Mouse (Mus musculus): ENCODE measurements around the gene Rhoc. TPM values are rescaled to one million over a fixed set of nuclear protein-coding genes. Genes with fewer than 3 reads are reported as not detected.

The Rhoc gene
- total RNA-seq, 2 experiments from 2014 or later: 105 to 116 TPM

- DNase-seq (ENCODE audit: low spot score in 2 of 2): no peak
Measured at GRCm38 (mm10) chr3:104783971-104784500, 4.1 kb upstream of the Rhoc start.

- no peak for DNase-seq (ENCODE audit: low spot score in 2 of 2)
Measured at GRCm38 (mm10) chr3:104785284-104785683, 2.9 kb upstream of the Rhoc start.

DNA sequence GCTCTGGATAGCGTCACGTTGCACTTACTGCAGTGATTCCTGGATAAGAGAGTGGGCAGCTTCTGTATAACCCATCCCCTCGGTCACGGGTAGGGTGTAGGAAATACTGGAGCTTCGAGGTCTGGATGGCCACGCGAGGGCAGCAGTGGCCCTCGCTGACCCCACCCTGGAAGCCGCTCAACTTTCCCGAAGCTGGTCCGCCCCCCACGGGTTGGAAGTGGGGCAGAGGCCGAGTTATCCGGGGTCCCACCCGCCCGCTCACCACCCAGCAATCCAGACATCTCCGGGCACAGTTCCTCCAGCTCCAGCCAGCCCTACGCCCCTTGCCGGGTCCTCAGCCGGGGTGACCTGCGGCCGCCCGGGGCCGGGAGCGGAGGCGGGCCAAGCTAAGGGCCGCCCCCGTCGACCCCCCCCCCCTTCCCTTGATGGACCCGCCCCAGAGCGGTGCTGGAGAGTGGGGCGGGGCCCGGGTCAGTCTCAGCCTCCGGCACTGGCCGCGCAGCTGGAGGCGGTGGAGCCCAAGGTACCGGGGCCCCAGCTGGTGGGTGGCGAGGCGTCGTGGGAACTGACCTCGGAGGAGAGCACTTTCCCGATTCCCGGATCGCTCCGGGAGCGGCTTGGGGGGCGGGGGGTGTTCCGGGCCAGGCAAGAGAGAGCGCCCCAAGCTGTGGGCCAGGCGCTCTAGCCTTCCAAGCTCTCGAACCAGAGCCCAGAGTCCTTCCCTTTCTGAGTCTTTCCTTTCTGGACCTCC lies 561 bp downstream of the Rhoc start:
- DNase-seq (ENCODE audit: low spot score in 2 of 2): peak; percentile 73 to 81

- DNase-seq (ENCODE audit: low spot score in 2 of 2): peak in 1 of 2 experiments; percentile 26
Measured at GRCm38 (mm10) chr3:104789312-104789605, 1.1 kb downstream of the Rhoc start.

GRCm38 (mm10) chr3:104789822-104790221 lies 1.6 kb downstream of the Rhoc start:
- peak; percentile 30 to 55 for DNase-seq (ENCODE audit: low spot score in 2 of 2)

- DNase-seq (ENCODE audit: low spot score in 2 of 2): no peak
Measured at GRCm38 (mm10) chr3:104790401-104790937, 2.3 kb downstream of the Rhoc start.

DNA sequence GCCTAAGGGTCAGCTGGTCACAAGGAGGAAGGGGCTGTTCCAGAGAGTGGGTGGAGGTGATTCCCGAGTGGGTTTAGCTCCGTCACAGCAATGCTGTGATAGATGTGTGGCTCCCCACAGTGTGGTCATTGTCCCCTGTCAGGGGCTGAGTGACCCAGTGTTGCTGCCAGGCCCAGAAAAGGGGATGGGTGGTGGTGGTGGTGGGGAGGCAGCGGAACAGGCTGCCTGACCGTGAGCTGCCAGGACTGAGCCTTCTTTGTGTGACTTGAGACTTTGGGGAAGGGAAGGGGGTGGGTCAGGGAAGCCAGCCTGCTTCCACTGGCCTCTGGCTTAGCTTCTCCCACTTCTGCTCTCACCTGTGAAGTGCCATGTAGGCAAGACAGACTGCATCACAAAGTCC lies 2.8 kb downstream of the Rhoc start:
- no peak for DNase-seq (ENCODE audit: low spot score in 2 of 2)

GRCm38 (mm10) chr3:104791671-104792070 lies 3.5 kb downstream of the Rhoc start:
- DNase-seq (ENCODE audit: low spot score in 2 of 2): no peak

DNA sequence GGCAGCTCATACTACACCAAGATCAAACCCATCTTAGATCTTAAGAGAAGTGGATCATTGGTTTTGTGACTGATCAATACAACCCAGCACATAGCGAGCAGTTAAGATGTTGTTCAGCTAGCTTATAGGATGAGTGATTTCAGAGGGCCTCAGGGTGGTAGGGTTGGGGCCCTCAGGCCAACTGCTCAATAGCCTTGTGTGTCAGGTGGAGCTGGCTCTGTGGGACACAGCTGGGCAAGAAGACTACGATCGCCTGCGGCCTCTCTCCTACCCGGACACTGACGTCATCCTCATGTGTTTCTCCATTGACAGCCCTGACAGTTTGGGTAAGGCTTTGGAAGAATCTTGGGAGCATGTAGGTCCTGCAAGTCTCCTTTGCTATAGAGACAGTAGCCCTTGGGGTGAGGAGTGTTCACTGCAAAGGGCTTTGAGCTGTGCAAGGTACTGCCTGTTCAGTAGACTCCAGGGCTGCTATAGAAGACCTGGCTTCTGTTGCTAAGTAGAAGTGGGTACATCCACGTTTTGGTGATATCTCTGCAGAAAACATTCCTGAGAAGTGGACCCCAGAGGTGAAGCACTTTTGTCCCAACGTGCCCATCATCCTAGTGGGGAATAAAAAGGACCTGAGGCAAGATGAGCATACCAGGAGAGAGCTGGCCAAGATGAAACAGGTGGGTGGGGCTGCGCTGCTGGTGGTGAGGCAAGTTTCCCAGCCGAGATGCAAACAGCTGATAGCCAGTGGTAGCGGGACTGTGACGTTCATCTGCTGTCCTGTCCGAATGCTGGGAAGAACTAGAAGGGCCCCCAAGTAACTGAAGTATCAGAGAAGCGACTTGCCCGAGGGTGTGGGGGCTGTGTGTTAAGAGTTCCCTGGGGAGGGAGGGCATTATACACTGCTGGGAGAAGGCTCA lies 4.4 kb downstream of the Rhoc start:
- no peak for DNase-seq (ENCODE audit: low spot score in 2 of 2)

DNA sequence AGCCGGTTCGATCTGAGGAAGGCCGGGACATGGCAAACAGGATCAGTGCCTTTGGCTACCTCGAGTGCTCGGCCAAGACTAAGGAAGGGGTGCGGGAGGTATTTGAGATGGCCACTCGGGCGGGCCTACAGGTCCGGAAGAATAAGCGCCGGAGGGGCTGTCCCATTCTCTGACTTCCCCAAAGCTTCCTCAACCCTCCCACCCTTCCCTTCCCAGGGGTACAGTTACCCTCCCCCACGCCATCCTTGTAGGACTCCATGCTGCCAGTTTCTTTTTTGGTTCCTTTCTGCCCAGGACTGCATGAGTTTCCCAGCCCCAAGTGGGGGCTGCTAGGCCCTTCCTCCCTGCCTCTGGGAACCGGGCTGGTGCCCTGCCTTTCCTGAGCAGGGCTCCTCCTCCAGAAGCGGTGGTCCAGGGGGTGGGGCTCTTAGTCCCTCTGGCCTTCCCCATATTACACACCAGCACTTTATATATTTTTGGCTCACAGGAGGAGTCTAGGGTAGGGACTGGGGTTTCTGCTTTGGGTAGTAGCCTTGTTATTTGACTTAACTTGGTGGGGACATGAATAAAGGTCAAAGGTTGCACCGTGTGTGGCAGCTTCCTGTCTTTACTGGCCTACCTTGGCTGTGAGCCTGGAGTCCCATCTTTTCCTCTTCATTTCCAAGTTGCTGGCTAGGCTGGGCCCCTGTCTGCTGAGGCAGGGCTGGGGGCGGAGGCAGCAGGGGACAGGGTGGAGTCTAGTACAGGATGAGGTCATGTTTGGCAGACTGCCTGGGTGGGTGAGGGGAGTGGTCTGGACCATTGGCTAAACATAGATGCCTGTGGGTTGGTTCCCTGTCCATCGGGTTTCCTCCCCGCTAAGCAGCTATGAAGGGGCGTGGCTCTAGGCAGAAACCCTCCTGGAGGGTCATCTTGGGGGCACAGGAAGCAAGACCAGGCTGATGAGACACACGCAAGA lies 6.0 kb downstream of the Rhoc start:
- DNase-seq (ENCODE audit: low spot score in 2 of 2): peak; percentile 75 to 85

GRCm38 (mm10) chr3:104794953-104795470 lies 6.8 kb downstream of the Rhoc start:
- no peak for DNase-seq (ENCODE audit: low spot score in 2 of 2)

DNA sequence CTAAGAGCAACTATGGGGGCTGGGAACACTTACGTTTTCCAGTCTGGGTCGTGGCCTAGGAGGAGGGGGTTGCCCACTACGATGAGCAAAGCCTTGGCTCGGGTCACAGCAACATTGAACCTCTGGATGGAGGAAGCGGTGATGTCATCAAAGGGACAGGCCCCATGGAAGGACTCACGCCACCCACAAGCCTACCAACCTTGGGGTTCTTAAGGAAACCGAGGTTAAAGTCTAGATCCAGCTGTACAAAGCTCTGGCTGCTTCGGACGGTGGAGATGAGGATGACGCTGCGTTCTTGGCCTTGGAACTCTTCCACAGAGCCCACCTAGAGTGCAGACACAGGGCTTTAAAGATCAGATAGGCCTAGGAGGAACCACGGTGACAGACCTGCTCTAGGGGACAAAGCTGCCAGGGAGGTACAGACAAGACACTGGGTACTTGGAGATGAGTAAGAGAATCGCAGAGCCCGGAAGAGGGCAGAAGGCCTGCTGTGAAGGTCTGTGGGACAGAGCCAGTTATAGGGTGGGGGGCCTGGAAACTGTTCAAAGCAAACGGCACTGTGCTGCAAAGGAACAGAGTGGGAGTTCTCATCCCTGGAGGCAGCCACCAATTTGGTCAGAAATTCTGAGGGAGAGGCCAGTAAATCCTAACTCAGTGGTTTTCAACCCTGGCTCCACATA lies 7.6 kb downstream of the Rhoc start:
- peak in 1 of 2 experiments; percentile 28 for DNase-seq (ENCODE audit: low spot score in 2 of 2)

GRCm38 (mm10) chr3:104796430-104797082 lies 8.4 kb downstream of the Rhoc start:
- no peak for DNase-seq (ENCODE audit: low spot score in 2 of 2)

GRCm38 (mm10) chr3:104800681-104801080 lies 12.5 kb downstream of the Rhoc start:
- DNase-seq (ENCODE audit: low spot score in 2 of 2): no peak

DNA sequence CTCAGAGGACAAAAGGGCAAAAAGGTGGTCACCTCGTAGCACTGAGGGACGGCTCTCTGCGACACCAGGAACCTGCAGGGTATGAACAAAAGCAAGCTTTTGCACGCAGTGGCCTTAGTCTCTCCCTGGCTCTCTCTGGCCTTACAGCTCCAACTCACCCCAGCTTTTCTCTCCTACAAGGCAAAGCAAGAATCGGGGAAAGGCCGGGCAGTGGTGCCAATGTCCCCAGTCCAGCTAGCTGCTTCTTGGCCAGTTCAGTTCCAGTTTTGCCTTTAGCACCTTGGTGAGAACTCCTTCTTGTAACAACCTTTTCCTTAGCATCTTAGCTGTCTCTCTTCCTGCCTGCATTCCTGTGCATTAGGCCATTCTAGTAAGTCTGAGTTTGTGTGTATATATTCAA lies 13.3 kb downstream of the Rhoc start:
- no peak for DNase-seq (ENCODE audit: low spot score in 2 of 2)

DNA sequence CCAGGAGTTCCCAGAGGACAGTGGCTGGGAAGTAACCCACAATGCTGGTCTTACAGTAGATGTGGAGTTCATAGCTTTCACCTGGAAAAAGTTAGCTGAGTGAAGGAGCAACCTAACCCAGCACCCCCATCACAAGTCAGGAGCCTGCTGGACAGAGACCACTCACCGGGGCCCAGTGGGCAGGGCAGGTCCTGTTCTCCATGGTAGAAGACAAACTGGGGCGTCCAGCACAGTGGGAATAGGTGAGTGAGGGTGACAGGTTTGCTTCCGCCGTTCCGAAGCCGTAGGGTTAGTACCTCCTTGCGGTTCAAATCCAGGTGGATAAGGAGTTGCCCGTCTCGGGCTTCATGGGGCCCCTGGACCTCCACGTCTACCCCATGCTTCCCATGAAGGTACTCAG lies 16.1 kb downstream of the Rhoc start:
- DNase-seq (ENCODE audit: low spot score in 2 of 2): no peak

DNA sequence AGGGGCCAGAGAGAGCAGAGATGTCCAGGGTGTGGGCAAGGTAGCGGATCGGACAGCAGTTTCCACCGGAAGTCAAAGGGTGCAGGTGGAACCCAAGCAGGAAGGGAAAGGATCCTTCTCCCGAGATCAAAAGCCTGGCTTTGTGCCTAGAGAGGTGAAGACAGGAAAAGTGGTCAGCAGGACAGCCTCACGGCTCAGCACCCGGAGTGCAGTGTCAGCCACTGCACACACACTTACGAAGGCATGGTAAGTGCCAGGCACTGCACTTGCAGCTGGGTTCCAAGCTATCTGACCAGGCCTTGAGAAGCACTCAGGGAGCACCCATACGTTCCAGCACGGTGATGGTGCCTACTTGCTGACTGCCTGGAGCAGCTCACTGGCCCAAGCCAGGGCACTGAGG lies 17.4 kb downstream of the Rhoc start:
- DNase-seq (ENCODE audit: low spot score in 2 of 2): no peak

- no peak for DNase-seq (ENCODE audit: low spot score in 2 of 2)
Measured at GRCm38 (mm10) chr3:104811752-104812151, 23.6 kb downstream of the Rhoc start.

- no peak for DNase-seq (ENCODE audit: low spot score in 2 of 2)
Measured at GRCm38 (mm10) chr3:104812254-104812653, 24.1 kb downstream of the Rhoc start.

Measured in adrenal gland, adult 18-20 months (tissue).